Comparison of ENCODE assay signal across 20 mouse cellular contexts in the genomic region with DNA sequence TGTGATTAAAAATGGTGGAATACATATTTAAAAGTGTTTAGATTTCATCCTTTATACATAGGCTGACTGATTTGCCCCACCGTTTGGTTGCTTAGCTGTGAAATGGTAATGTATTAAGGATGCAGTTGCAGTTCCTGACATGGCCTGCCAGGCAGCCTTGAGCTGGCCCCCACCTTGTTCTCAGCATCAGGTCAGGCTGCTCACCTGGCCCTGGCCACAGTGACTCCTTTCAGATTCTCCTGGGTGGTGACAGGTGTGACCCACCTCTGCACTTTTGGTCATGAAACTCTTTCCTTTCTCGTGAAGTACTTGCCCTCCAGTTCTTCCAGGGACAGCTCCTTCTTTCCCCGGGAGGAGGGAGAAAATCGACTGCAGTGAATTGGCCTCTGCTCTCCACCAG.
DNase-seq lines count a peak whose midpoint lies in the region; ATAC-seq and TF ChIP-seq lines count a peak whose summit lies in the region.
"Had no signal": no experiment of that assay in that cellular context is flagged by ENCODE, and none has a peak within 500 bp of the region (broad histone marks: within the 10 kb centered on the region; RNA-seq: fewer than 3 reads in every experiment).

No protein-coding gene starts in this region.

- TF ChIP-seq CTCF in intestine, postnatal 0 days (IDR thresholded peaks at IDR 0.05; ENCODE audit: low read depth) = peak; percentile 40
- 0 out of 2 replicates have a peak, but pooled peaks have one; percentile 8 for TF ChIP-seq CTCF in E14TG2a.4 (conservative IDR thresholded peaks at IDR 0.05; ENCODE audit: low read length)

- ATAC-seq in intestine, postnatal 0 days = no peak
- no peak for ATAC-seq in intestine, embryonic 15.5 days
- 0 out of 2 replicates have a peak, but pooled peaks have one; percentile 8 for ATAC-seq in midbrain, embryonic 11.5 days (ENCODE audit: low FRiP score)

- no peaks in the 10 kb centered on the region for H3K9me3 ChIP-seq in intestine, postnatal 0 days (ENCODE audit: control insufficient read depth)
- no peaks in the 10 kb centered on the region for H3K9me3 ChIP-seq in intestine, embryonic 15.5 days
- peaks cover 21% of the 10 kb centered on the region for H3K9me3 ChIP-seq in E14TG2a.4 (ENCODE audit: low read length)
- no peaks in the 10 kb centered on the region for H3K9me3 ChIP-seq in midbrain, embryonic 11.5 days (ENCODE audit: control insufficient read depth, low read length)
- H3K9me3 ChIP-seq: embryonic facial prominence, embryonic 12.5 days; heart, embryonic 10.5 days; liver, embryonic 15.5 days had no signal

- H3K4me2 ChIP-seq in intestine, postnatal 0 days (replicated peaks; ENCODE audit: low read depth) = no peak overlapping the region
- no peak overlapping the region for H3K4me2 ChIP-seq in intestine, embryonic 15.5 days (replicated peaks)
- H3K4me2 ChIP-seq in midbrain, embryonic 11.5 days = no peak overlapping the region
- H3K4me2 ChIP-seq: embryonic facial prominence, embryonic 12.5 days; liver, embryonic 15.5 days had no signal

- 47% methylated on average over 4 of the region's 4 CpGs for WGBS in intestine, postnatal 0 days
- WGBS in intestine, embryonic 15.5 days = 48% methylated on average over 4 of the region's 4 CpGs
- 54% methylated on average over 4 of the region's 4 CpGs for WGBS in midbrain, embryonic 11.5 days

- H3K36me3 ChIP-seq in intestine, postnatal 0 days (ENCODE audit: control insufficient read depth, insufficient read depth) = no peaks in the 10 kb centered on the region
- H3K36me3 ChIP-seq in intestine, embryonic 15.5 days = no peaks in the 10 kb centered on the region
- H3K36me3 ChIP-seq in E14TG2a.4 (ENCODE audit: insufficient read depth, low read length) = no peaks in the 10 kb centered on the region
- H3K36me3 ChIP-seq in midbrain, embryonic 11.5 days (ENCODE audit: control insufficient read depth, insufficient read depth, low read length) = no peaks in the 10 kb centered on the region
- H3K36me3 ChIP-seq: embryonic facial prominence, embryonic 12.5 days; heart, embryonic 10.5 days; liver, embryonic 15.5 days had no signal

- H3K4me1 ChIP-seq in intestine, postnatal 0 days (replicated peaks; ENCODE audit: control insufficient read depth, insufficient read depth, low read length) = no peaks in the 10 kb centered on the region
- H3K4me1 ChIP-seq in intestine, embryonic 15.5 days (replicated peaks) = no peaks in the 10 kb centered on the region
- H3K4me1 ChIP-seq in E14TG2a.4 (replicated peaks; ENCODE audit: low read depth, low read length) = peaks cover 25% of the 10 kb centered on the region
- peaks cover 11% of the 10 kb centered on the region; the same call in 1 of the 2 replicates for H3K4me1 ChIP-seq in midbrain, embryonic 11.5 days (ENCODE audit: control insufficient read depth, insufficient read depth, low read length)
- H3K4me1 ChIP-seq: liver, embryonic 15.5 days; megakaryocyte, embryonic 14.5 days had no signal

- no peaks in the 10 kb centered on the region for H3K27me3 ChIP-seq in intestine, postnatal 0 days (replicated peaks; ENCODE audit: control insufficient read depth, insufficient read depth, low read length)
- H3K27me3 ChIP-seq in intestine, embryonic 15.5 days (replicated peaks) = no peaks in the 10 kb centered on the region
- peaks cover 6% of the 10 kb centered on the region; the same call in 1 of the 2 replicates for H3K27me3 ChIP-seq in E14TG2a.4 (ENCODE audit: insufficient read depth, low read length)
- no peaks in the 10 kb centered on the region for H3K27me3 ChIP-seq in midbrain, embryonic 11.5 days (ENCODE audit: control insufficient read depth, insufficient read depth, low read length)
- H3K27me3 ChIP-seq: embryonic facial prominence, embryonic 12.5 days; liver, embryonic 15.5 days; megakaryocyte, embryonic 14.5 days had no signal

- H3K4me3 ChIP-seq in intestine, postnatal 0 days (ENCODE audit: low read depth, low read length) = no peak overlapping the region
- no peak overlapping the region for H3K4me3 ChIP-seq in intestine, embryonic 15.5 days (replicated peaks)
- H3K4me3 ChIP-seq in E14TG2a.4 (replicated peaks; ENCODE audit: low read length) = no peak overlapping the region
- no peak overlapping the region for H3K4me3 ChIP-seq in midbrain, embryonic 11.5 days (ENCODE audit: low read depth, low read length)
- H3K4me3 ChIP-seq: embryonic facial prominence, embryonic 12.5 days; heart, embryonic 10.5 days; liver, embryonic 15.5 days; megakaryocyte, embryonic 14.5 days had no signal

- H3K27ac ChIP-seq in intestine, postnatal 0 days (ENCODE audit: low read depth, low read length) = no peak overlapping the region
- no peak overlapping the region for H3K27ac ChIP-seq in intestine, embryonic 15.5 days
- no peak overlapping the region for H3K27ac ChIP-seq in midbrain, embryonic 11.5 days (ENCODE audit: low read depth, low read length)
- H3K27ac ChIP-seq: embryonic facial prominence, embryonic 12.5 days; heart, embryonic 10.5 days; liver, embryonic 15.5 days had no signal

- no peak overlapping the region for H3K9ac ChIP-seq in intestine, postnatal 0 days (ENCODE audit: low read depth, low read length)
- H3K9ac ChIP-seq in intestine, embryonic 15.5 days = no peak overlapping the region
- no peak overlapping the region for H3K9ac ChIP-seq in midbrain, embryonic 11.5 days (ENCODE audit: low read length)
- H3K9ac ChIP-seq: embryonic facial prominence, embryonic 12.5 days; liver, embryonic 15.5 days had no signal

- peak; percentile 38 for DNase-seq in ES-CJ7 (ENCODE audit: low read depth, low spot score)
- DNase-seq in midbrain, embryonic 11.5 days (ENCODE audit: low spot score, missing footprints) = peak; percentile 88
- no peak for DNase-seq in gastrocnemius, postnatal 4 days (ENCODE audit: low spot score in 2 of 2)
- no peak for DNase-seq in spleen, postnatal 4 days (ENCODE audit: low spot score in 2 of 2)
- no peak for DNase-seq in ovary, adult 18-20 months (ENCODE audit: low spot score)
- DNase-seq: adrenal gland, adult 2 months; cerebellum, adult 11 months; cerebellum, postnatal 36 days; gastrocnemius, postnatal 36 days; heart, postnatal 10 days; layer of hippocampus, adult 9-11 months; lung, postnatal 10 days; thymus, adult 2 months had no signal

Comparison
In these comparisons a context has a peak if more than half of its experiments do, and no peak if none do; other contexts are left out.
1. DNase-seq: peak in ES-CJ7 (single experiment) and midbrain, embryonic 11.5 days (single experiment); none in gastrocnemius, postnatal 4 days (0 of 2), spleen, postnatal 4 days (0 of 2) and ovary, adult 18-20 months (single experiment).